Mouse (Mus musculus) heart, embryonic 15.5 days (tissue): ENCODE measurements around the gene Brd3os. TPM values are rescaled to one million over a fixed set of nuclear protein-coding genes. Genes with fewer than 3 reads are reported as not detected.
A peak's percentile ranks its signal among the peaks of the same experiment; 100 is the strongest.

Source experiments
- ATAC-seq: fragments of 200-750 bp; cut with Nextera tagmentation; replicated peaks from 2 replicates; pipeline ENCODE4 v1.8.0; 2017; ENCODE audit warnings: low read depth, moderate TSS enrichment; ENCODE audit not compliant: insufficient number of reproducible peaks, insufficient read depth, low FRiP score
- H3K27ac ChIP-seq: fragments of 300-500 bp; sonication (generic); 2 replicates; pipeline ENCODE4 v1.5.1; 2015; ENCODE audit warnings: mild to moderate bottlenecking, inconsistent platforms
- H3K27me3 ChIP-seq: fragments of 300-500 bp; sonication (generic); 2 replicates; pipeline ENCODE4 v1.6.1; 2015; ENCODE audit warnings: inconsistent platforms
- H3K36me3 ChIP-seq: fragments of 300-500 bp; sonication (generic); 2 replicates; pipeline ENCODE4 v1.6.1; 2015; ENCODE audit warnings: mild to moderate bottlenecking, inconsistent platforms
- H3K4me1 ChIP-seq: fragments of 300-500 bp; sonication (generic); replicated peaks from 2 replicates; pipeline ENCODE4 v1.6.1; 2015; ENCODE audit warnings: inconsistent platforms
- H3K4me2 ChIP-seq: fragments of 300-500 bp; sonication (generic); 2 replicates; pipeline ENCODE4 v1.6.1; 2015; ENCODE audit warnings: inconsistent platforms, mild to moderate bottlenecking, moderate library complexity
- H3K4me3 ChIP-seq: fragments of 300-500 bp; sonication (generic); 2 replicates; pipeline ENCODE4 v1.5.1; 2015; ENCODE audit warnings: mild to moderate bottlenecking, inconsistent platforms
- H3K9ac ChIP-seq: fragments of 300-500 bp; sonication (generic); 2 replicates; pipeline ENCODE4 v1.6.1; 2015; ENCODE audit warnings: mild to moderate bottlenecking, inconsistent platforms
- H3K9me3 ChIP-seq: fragments of 300-500 bp; sonication (generic); replicated peaks from 2 replicates; pipeline ENCODE4 v1.6.1; 2016; ENCODE audit warnings: inconsistent platforms
- WGBS: fragments of 180-500 bp; shearing (Covaris S2); methylation state at CpG from one replicate; pipeline ENCODE4 v1.1.7; 2015; ENCODE audit warnings: mixed read lengths; 5-methylcytosine and 5-hydroxymethylcytosine counted together
- polyA plus RNA-seq: library from polyadenylated mRNA; unstranded; fragments of >200 nt; fragmentation: Nextera tagmentation; extraction: Ambion mirVana; gene quantifications from 2 replicates; pipeline ENCODE4 v1.2.1, GENCODE M21; 2015

The Brd3os gene
- polyA plus RNA-seq, 1 experiment from 2014 or later, result 3.0 TPM

DNA sequence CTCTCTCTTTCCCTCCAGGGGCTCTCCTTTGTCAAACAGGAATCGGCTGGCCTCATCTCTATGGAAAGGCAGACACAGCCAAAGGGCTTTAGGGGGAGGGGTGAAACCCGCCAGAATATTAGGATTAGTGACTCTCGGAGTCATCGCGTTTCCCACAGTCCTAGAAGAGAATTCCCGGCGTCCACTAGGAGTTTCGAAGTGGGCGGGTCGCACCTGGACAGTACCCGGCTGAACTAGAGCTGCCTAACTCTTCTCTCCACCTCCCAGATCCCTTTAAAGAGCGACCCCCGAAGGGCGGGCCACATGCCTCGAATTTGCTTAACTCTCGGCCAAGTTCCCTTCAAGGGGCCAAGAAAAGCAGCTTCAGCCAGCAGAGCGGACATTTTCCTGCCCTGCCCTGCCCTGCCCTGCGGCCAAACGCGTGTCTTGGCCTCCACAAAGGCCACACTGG, 16.9 kb upstream of the Brd3os start:
- Histone ChIP-seq H3K4me3 (peak overlapping the region; percentile 89), H3K36me3 (no peaks in the 10 kb centered on the region), H3K27me3 (peaks cover 5% of the 10 kb centered on the region; the same call in 1 of the 2 replicates), H3K27ac (0 out of 2 replicates have a peak overlapping the region, but pooled peaks have one; percentile 71), H3K4me2 (peak overlapping the region; percentile 98), H3K4me1 (peaks cover 56% of the 10 kb centered on the region), H3K9ac (peak overlapping the region; percentile 78), H3K9me3 (no peaks in the 10 kb centered on the region)
- ATAC-seq, result no peak
- 2% methylated on average over 20 of the region's 20 CpGs for WGBS

DNA sequence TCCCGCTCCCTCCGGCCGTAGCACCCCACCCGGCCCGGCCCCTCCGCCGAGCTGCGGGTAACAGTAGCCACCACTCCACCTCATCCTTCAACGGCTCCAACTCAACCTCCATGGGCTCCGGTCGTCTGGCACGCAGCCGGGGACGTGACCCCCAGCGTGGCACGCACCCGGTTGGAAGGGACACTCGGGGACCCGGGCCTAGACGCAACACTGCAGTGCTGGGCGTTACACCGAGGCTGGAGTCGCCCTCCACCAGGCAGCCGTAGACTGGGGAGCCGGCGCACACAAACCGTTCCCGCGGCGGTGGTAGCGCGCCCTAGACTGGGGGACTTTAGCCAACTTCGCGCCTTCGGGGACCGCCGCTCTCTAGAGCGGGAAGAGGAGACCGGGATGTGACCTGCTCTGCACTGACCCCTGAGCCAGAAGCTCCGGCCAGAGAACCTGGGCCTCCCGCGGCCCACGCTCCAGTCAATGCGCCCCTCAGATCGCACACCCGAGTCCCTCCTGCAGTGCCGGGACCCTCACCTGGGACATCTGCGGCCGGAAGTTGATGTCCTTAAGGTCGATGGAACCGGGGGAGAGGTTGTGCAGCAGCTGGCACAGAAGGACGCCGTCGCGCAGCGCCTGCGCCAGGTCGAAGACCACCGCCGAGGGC, 16.2 kb upstream of the Brd3os start:
- 0 out of 2 replicates have a peak, but pooled peaks have one; percentile 1 for ATAC-seq
- peaks cover 55% of the 10 kb centered on the region for H3K4me1 ChIP-seq

GRCm38 (mm10) chr2:27426406-27426854, 15.7 kb upstream of the Brd3os start:
- Histone ChIP-seq H3K27me3 (peaks cover 9% of the 10 kb centered on the region; the same call in 1 of the 2 replicates), H3K27ac (peak overlapping the region; percentile 71), H3K4me3 (peak overlapping the region; percentile 89), H3K4me1 (peaks cover 50% of the 10 kb centered on the region), H3K9me3 (no peaks in the 10 kb centered on the region), H3K9ac (peak overlapping the region; percentile 78), H3K4me2 (peak overlapping the region; percentile 98), H3K36me3 (no peaks in the 10 kb centered on the region)
- WGBS, result under 1% methylated on average over 60 of the region's 64 CpGs
- peak; percentile 41 for ATAC-seq

More for the DNA sequence above, 16.2 kb upstream of the Brd3os start:
- Histone ChIP-seq H3K27ac (peak overlapping the region; percentile 71), H3K27me3 (peaks cover 9% of the 10 kb centered on the region; the same call in 1 of the 2 replicates), H3K36me3 (no peaks in the 10 kb centered on the region), H3K4me3 (peak overlapping the region; percentile 89), H3K9ac (peak overlapping the region; percentile 78), H3K4me2 (peak overlapping the region; percentile 98), H3K9me3 (no peaks in the 10 kb centered on the region)
- under 1% methylated on average over 60 of the region's 60 CpGs for WGBS

DNA sequence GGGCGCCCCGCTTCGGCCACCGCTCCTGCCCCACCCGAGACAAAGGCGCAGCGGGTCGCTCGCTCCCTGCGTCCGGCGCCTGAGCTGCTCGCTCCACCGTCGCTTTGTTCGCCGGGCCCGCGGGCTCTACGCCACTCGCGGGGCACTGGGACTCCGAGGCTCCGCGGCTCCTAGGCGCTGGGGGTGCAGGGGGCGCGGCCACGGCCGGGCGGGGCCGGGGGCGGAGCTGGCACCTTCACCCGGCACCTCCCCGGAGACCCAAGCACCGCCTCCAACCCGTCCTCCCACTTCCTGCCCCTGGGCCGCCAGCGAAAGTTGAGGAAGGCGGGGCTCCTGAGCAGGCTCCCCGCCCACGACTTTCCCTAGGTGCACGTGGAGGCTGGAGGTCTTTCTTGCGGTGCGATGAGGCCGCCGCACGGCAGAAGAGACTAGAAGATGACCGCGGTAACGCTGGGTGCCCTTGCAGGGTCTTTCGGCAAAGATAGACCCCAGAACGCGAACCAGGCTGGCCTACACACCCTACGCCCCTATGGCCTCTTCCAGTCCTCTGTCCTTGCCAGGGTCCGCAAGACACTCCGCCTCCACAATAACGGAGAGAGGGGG, 15.2 kb upstream of the Brd3os start, which contains the start of gene Vav2:
TSS of gene Vav2 (minus strand) at position 179 of the 603 bp plus-strand sequence.
- Histone ChIP-seq H3K4me3 (peak within 1 kb of the TSS; percentile 89), H3K4me2 (peak within 1 kb of the TSS; percentile 98), H3K27ac (peak within 1 kb of the TSS; percentile 71), H3K27me3 (peaks cover 9% of the 10 kb centered on the region; the same call in 1 of the 2 replicates), H3K9ac (peak within 1 kb of the TSS; percentile 78), H3K36me3 (no peaks in the 10 kb centered on the region), H3K9me3 (no peaks in the 10 kb centered on the region), H3K4me1 (peaks cover 45% of the 10 kb centered on the region)
- peak; percentile 94 for ATAC-seq
- under 1% methylated on average over 50 of the region's 58 CpGs for WGBS

- Histone ChIP-seq H3K9ac (no peak overlapping the region), H3K4me1 (peaks cover 39% of the 10 kb centered on the region), H3K4me3 (no peak overlapping the region), H3K27me3 (peaks cover 9% of the 10 kb centered on the region; the same call in 1 of the 2 replicates), H3K4me2 (0 out of 2 replicates have a peak overlapping the region, but pooled peaks have one; percentile 5), H3K9me3 (no peaks in the 10 kb centered on the region), H3K27ac (no peak overlapping the region), H3K36me3 (no peaks in the 10 kb centered on the region)
- no peak for ATAC-seq
- 0% methylated on average over 4 of the region's 4 CpGs for WGBS
Measured at GRCm38 (mm10) chr2:27428071-27428470, 14.1 kb upstream of the Brd3os start.

GRCm38 (mm10) chr2:27430621-27431020, 11.5 kb upstream of the Brd3os start:
- H3K4me1 ChIP-seq, result peaks cover 17% of the 10 kb centered on the region
- no peak overlapping the region for H3K4me2 ChIP-seq
- no peak for ATAC-seq
- no peak overlapping the region for H3K27ac ChIP-seq
- H3K9me3 ChIP-seq, result no peaks in the 10 kb centered on the region
- no peaks in the 10 kb centered on the region for H3K36me3 ChIP-seq
- no peak overlapping the region for H3K4me3 ChIP-seq
- WGBS, result 92% methylated on average over 7 of the region's 7 CpGs
- H3K27me3 ChIP-seq, result peaks cover 9% of the 10 kb centered on the region; the same call in 1 of the 2 replicates
- H3K9ac ChIP-seq, result no peak overlapping the region

- Histone ChIP-seq H3K9me3 (no peaks in the 10 kb centered on the region), H3K4me2 (no peak overlapping the region), H3K27me3 (peaks cover 9% of the 10 kb centered on the region; the same call in 1 of the 2 replicates), H3K9ac (no peak overlapping the region), H3K36me3 (no peaks in the 10 kb centered on the region), H3K27ac (no peak overlapping the region), H3K4me3 (no peak overlapping the region), H3K4me1 (peaks cover 5% of the 10 kb centered on the region)
- no peak for ATAC-seq
- 60% methylated on average over 2 of the region's 2 CpGs for WGBS
Measured at GRCm38 (mm10) chr2:27432599-27432998, 9.5 kb upstream of the Brd3os start.

DNA sequence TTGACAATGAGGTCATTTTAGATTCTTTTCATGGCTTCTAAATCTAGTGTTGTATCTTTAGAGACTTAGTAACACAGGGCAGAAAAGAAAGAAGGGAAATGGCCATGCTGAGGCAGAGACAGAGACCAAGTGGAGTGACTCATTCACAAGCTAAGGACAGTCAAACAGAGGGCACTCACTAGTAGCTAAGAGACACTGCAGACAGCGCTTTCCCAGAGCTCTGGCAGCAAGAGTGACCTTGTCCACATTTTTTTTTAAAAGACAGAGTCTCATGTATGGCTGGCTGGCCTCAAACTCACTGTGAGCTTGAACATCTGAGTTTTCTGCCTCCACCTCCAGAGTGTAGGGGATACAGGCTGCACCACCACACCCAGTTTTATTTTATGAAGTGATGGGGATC, 4.2 kb upstream of the Brd3os start:
- Histone ChIP-seq H3K4me3 (no peak overlapping the region), H3K4me2 (no peak overlapping the region), H3K4me1 (peaks cover 14% of the 10 kb centered on the region), H3K36me3 (no peaks in the 10 kb centered on the region), H3K9ac (no peak overlapping the region), H3K27me3 (no peaks in the 10 kb centered on the region), H3K27ac (no peak overlapping the region), H3K9me3 (no peaks in the 10 kb centered on the region)
- ATAC-seq, result no peak
- 46% methylated on average over 1 of the region's 1 CpGs for WGBS

- Histone ChIP-seq H3K27me3 (no peaks in the 10 kb centered on the region), H3K4me3 (no peak overlapping the region), H3K27ac (no peak overlapping the region), H3K9me3 (no peaks in the 10 kb centered on the region), H3K9ac (no peak overlapping the region), H3K4me2 (no peak overlapping the region), H3K4me1 (peaks cover 18% of the 10 kb centered on the region), H3K36me3 (no peaks in the 10 kb centered on the region)
- WGBS, result 18% methylated on average over 11 of the region's 11 CpGs
- no peak for ATAC-seq
Measured at GRCm38 (mm10) chr2:27438281-27438680, 3.8 kb upstream of the Brd3os start.

- peak overlapping the region; percentile 83 for H3K4me2 ChIP-seq
- 28% methylated on average over 20 of the region's 20 CpGs for WGBS
- H3K4me3 ChIP-seq, result peak overlapping the region; percentile 60
- peak overlapping the region; percentile 62 for H3K9ac ChIP-seq
- peak overlapping the region; percentile 38; the same call in 1 of the 2 replicates for H3K27ac ChIP-seq
- no peaks in the 10 kb centered on the region for H3K27me3 ChIP-seq
- H3K4me1 ChIP-seq, result peaks cover 15% of the 10 kb centered on the region
- no peaks in the 10 kb centered on the region for H3K9me3 ChIP-seq
- peak; percentile 25; the same call in 1 of the 2 replicates for ATAC-seq
- peaks cover 28% of the 10 kb centered on the region for H3K36me3 ChIP-seq
Measured at GRCm38 (mm10) chr2:27442708-27443449, 755 bp downstream of the Brd3os start.

- Histone ChIP-seq H3K9me3 (no peaks in the 10 kb centered on the region), H3K27ac (no peak overlapping the region), H3K36me3 (peaks cover 33% of the 10 kb centered on the region), H3K27me3 (no peaks in the 10 kb centered on the region), H3K9ac (no peak overlapping the region), H3K4me3 (no peak overlapping the region; the same call in 1 of the 2 replicates), H3K4me2 (peak overlapping the region; percentile 83; the same call in 1 of the 2 replicates), H3K4me1 (peaks cover 14% of the 10 kb centered on the region)
- 79% methylated on average over 5 of the region's 5 CpGs for WGBS
- no peak for ATAC-seq
Measured at GRCm38 (mm10) chr2:27443450-27443708, 1.3 kb downstream of the Brd3os start.
